Mouse (Mus musculus) bone marrow, adult 2 months (tissue): Measurements from ENCODE around the gene Frmpd2.

ENCODE experiments used
- CTCF ChIP-seq: fragments of 200-500 bp; IDR thresholded peaks from 2 replicates; pipeline ENCODE4 v1.5.1; 2011; ENCODE audit warnings: low read length, control low read depth; ENCODE audit not compliant: control insufficient read depth, insufficient read depth
- POLR2A ChIP-seq: fragments of 200-500 bp; IDR thresholded peaks from 2 replicates; pipeline ENCODE4 v1.6.1; 2011; ENCODE audit warnings: low read depth, mild to moderate bottlenecking, control low read depth, low read length, borderline replicate concordance; ENCODE audit not compliant: control insufficient read depth

DNA sequence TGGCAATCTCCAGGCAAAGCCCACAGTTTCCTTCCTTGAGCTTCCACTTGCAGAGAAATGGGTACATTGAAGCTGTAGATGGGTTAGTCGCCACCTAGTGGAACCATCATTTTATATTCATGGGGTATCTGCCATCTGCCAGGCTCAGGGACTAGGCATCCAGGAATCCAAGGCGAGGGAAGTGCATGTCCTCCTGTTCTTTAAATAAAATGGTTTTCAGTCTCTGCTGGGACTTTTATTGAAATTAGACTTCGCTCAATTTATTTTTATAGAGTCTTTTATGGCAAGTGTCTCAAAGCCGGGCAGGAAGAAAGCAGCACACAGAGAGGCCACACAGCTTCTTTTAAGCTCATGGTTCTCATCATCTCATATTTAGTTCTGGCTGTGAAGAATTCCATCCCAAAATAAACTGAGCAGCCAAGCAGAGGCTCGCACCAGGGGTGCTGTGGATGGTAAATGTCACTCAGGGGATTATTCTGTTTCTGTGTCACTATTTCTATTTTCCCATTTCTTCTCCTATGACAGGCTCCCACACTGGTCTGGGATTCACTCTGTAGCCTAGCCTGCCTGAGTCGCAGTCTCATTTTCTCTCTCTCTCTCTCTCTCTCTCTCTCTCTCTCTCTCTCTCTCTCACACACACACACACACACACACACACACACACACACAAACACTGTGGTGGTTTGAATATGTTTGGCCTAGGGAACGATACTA, 108.4 kb downstream of the Frmpd2 start:
- no peak for TF ChIP-seq CTCF
- no peak for TF ChIP-seq POLR2A
